Mouse (Mus musculus) adrenal gland, postnatal 36 days (tissue): ENCODE results near the gene Olfr221. TPM values are rescaled to one million over a fixed set of nuclear protein-coding genes. Genes with fewer than 3 reads are reported as not detected.

Experiments
- DNase-seq, 2 experiments: peaks; one replicate each; pipeline ENCODE4 v3.0.0; 2021; ENCODE audit warnings: mixed read lengths in 1 of 2
- total RNA-seq, 2 experiments: library from RNA; stranded (reverse); gene quantifications; 2 replicates each; pipeline ENCODE4 v1.2.3; 2021

The Olfr221 gene
- total RNA-seq, 2 experiments from 2014 or later = not detected

DNA sequence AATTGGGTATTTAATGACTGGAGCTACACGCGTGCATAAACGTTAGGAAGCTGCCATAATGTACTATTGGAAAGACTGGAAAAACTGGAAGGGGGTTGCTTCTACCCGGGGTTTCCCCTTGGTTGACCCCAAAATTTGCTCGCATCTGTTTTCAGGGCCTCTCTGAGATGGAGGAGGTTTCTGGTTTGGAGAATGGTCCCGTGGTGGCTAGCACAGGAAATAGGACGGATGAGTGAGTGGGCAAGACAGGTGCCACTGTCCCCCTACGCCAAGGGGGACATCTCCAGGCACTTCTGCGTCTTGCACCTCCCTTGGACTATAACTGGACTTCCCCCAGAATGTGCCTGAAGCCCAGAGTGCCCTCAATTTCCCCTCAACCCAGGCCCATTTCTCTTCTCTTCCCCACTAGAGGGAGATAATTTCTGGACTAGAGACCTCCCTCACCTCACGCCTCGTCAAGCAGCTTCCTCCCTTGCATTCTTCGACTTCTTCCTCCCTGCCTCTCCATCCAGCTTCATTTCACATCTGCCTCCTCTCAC, 23.1 kb downstream of the Olfr221 start:
- no peak for DNase-seq

- peak in 1 of 2 experiments; percentile 41 for DNase-seq
These were observed 23.8 kb downstream of the Olfr221 start for GRCm38 (mm10) chr14:52018248-52019050.

- DNase-seq = no peak
These were observed 24.6 kb downstream of the Olfr221 start for GRCm38 (mm10) chr14:52017662-52018061.

DNA sequence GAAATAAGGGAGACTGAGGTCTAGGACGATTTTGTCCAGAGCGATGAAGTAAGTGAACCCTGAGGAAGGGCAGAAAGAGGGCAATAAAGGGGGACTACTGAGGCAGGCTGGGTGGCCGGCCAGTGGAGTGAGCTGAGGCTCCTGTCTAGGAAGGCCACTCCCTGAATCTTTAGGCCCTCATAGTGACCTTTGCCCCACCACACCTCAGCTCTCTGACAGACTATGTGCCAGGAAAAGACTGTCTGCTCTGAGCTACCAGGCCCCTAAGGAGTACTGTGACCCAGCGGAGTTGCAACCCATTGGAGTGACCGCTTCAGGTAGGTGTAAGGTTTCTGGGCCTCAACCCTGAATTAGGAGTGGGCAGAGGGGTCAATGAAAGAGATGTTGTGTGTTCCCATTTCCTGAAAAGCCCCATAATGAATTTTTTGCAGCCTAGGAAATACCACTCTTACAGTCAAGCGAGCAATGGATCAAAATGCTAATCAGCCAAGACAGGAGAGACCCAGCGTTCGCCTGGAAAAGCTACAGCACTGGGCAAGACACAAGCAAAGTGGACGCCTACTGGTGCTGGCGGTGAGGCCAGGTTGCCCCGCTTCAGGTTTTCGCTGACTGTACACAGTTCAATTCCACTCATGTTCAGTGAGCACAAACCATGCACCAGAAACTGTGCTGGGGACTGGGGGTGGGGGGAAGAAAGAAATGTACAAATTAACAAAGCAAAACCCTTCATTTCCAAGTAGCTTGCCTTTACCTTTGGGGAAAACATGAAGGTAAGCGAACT, 25.4 kb downstream of the Olfr221 start:
- no peak for DNase-seq

DNA sequence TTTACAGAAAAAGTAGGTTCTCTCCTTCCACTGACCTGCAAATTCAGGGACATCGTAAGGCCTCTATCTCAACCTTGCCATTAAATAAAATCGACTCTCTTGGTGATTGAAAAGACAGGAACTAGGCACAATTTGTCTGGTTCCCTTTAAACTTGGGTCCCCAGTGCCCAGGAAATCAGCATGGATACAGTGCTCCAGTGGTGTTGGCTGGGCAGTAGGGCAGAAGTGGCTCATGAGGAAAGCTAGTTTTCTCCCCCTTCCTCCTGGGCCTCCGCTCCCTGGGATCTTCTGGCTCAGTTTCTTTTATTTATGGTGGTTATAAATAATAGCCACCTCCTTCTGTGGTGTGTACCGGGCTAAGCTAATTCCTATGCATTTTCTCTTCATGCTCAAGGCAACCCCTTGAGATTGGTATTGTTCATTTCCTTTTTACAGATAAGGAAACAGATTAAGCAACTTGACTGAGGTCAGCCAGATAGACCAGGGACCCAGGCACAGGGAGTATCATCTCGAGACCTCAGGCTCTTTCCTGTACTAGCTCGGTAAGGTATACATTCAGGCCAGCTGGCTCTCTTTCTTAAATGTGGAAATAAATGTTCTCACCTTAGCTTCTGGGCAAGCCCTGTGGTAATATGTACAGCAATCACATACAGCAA, 26.7 kb downstream of the Olfr221 start, which contains the start of gene Tmem253:
Gene Tmem253 (plus strand): TSS at position 214 of the 656 bp plus-strand sequence.
- no peak for DNase-seq

DNA sequence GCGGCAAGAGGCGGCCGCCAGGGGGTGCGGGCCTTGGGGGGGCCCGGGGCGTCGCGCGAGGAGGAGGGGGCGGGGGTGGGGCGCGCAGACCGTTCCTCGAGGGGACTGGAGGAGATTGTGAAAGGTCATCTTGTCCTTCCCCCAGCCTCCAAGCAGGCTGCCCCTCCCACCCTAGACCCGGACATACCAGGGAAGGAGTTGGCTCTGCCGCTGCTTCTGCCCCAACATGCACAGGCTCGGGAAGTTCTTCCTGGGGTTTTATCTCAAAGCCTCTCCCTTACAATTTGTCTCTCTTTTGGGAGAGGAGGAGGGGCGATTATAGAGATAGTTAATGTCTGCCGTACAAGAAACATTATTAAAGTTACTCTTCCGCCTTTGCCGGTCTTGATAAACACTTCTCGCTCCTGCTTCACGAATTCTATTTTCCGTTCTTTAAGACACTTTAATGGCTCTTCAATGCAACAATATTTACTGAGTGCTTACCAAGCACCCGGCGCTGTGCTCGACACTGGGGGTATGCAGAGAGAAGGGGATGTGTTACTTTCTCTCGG, 27.4 kb downstream of the Olfr221 start:
- peak; percentile 65 to 76 for DNase-seq

DNA sequence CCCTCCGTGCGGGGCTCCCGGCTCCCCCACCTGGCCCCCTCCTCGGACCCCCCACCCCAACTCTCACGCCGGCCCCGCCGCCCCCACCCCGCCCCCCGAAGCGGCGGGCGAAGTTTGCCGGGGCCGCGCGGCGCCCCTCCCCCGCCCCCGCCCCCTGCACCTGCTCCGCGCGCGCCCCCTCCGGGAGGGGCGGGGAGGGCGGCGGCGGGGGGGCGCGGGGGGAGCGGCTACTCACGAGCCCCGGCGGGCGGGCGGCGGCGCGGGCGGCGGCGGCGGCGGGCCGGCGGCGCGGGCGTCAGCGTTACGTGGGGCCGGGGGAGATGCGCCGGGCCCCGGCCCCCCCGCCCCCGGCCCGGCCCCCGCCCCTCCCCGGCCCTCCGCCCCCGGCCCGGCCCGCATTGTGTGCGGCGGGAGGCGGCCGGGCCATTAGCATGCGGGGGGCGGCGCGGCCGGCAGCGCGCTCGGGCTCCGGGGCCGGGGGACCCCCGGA, 27.9 kb downstream of the Olfr221 start:
- DNase-seq = no peak

- peak; percentile 55 to 73 for DNase-seq
These were observed 28.5 kb downstream of the Olfr221 start for GRCm38 (mm10) chr14:52013771-52014219.

DNA sequence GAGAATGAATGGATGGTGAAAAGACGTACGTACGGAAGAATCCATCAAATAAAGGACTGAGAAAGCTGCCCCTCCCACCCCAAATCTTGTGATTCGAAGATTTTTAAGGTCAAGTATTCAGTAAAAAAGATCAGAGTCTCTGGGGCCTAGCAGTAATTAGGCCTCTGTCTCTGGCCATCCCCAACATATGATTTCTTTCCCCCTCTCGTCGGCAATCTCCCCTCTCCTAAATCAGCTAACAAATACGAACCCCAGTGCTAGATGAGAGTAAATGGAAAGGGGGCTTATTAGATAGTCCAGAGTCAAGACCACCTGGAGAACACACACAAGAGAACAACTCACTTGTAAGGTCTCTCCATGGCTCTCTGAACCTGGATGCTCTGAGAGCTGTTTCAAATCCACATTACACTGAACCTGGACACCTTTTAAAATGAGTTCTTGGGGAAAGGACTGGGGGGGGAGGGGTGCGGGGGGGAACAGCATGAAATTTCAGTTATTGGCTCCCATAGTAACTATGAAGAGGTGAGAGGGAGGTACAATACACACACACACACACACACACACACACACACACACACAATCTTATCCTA, 29.1 kb downstream of the Olfr221 start:
- no peak for DNase-seq

GRCm38 (mm10) chr14:52012553-52012952, 29.7 kb downstream of the Olfr221 start:
- DNase-seq = no peak

- no peak for DNase-seq
These were observed 30.2 kb downstream of the Olfr221 start for GRCm38 (mm10) chr14:52012085-52012484.

DNA sequence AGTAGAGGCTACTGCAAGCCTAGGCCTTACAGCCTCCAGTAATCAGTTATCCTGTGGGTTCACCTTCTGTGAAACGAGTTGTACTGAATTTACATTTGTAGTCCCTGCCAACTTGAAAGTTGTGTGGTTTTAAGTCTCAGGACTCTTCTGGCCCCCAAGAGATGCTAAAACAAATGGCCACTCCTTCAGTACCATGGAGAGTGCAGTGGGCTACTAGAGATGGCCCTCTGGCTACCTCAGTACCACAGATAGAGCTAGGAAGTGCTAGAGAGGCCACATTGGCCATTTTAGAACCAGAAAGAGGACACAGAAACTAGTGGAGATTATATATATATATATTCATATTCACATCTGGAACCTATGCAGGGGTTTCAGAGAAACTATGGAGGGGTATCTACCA, 30.6 kb downstream of the Olfr221 start:
- DNase-seq = no peak

GRCm38 (mm10) chr14:52010446-52011111, 31.7 kb downstream of the Olfr221 start:
- peak in 1 of 2 experiments; percentile 20 for DNase-seq

DNA sequence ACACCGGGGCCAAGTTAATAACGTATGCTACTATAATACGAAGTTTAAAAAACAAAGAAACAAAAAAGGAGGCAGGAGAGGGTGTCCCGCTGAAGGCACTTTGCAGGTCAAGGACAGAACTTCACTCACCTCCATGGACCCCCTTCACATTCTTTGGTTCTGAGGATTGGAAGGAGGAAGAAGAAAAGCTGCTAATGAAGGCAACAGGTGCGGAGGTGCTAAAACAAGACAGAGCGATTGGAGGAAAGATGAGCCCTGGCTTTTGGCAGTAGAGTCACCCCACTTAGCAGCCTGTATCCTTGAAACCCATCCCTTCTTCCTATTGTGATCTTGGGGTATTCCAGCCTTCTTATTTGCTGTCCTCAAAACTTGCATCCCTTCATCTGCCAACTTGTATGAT, 32.4 kb downstream of the Olfr221 start:
- DNase-seq = no peak

GRCm38 (mm10) chr14:52009361-52009760, 32.9 kb downstream of the Olfr221 start:
- DNase-seq = no peak

DNA sequence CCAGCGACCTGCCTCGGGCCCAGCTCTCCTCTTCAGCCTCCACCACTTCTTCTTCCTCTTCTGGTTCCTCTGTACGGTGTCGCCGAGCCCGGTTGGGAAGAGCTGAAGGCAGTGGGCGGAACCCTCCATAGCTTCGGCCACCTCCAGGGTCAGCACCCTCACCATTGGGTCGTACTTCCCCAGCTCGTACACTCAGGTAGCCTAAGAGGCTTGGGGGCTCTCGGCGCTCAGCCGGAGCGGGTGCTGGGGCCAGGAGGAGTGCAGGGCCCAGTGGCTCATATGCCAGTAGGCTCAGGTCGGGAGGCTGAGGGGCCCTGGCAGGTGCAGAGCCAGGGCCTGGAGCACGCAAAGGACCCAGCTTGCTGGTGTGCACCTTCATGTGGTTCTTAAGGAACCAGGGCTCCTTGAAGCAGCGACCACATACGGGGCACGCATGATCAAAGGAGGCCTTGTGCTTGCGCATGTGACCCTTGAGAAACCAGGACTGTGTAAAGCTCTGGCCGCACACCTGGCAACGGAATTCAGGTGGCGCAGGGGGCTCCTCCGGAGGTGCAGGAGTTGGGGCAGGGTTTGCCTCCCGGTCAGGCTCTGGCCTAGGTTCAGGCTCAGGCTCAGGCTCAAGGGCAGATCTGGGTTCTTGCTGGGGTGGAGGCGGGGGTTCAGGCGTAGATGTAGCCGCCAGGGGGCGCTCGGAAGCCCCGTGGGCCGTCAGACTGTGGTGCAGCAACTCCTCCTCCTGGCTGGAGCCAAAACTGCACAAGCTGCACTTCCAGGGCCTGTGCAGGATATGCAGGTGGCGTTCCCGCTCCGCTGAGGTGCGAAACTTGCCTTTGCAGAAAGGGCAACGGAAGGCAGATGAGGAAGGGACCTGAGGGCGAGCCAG, 33.7 kb downstream of the Olfr221 start:
- peak; percentile 92 to 95 for DNase-seq

DNA sequence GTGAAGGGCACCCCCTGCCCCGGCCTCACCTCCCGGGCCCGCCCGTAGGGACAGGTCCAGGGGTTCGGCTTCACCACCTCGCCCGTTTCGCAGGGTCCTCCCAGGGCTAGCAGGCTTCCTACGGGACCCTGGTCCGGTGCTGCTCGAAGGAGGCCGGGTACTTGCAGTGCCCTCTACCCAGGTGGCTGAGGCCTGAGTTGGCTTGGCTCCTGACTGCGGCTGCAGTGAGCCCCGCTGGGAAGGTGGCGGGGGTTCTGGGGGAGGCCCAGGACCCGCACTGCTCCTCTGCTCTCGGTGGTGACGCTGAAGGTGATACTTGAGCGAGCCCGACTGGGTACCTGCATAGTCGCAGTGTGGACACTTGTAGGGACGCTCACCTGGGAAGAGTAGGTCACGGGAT, 35.5 kb downstream of the Olfr221 start:
- DNase-seq = no peak

- no peak for DNase-seq
These were observed 36.0 kb downstream of the Olfr221 start for GRCm38 (mm10) chr14:52006241-52006640.

- DNase-seq = no peak
These were observed 36.6 kb downstream of the Olfr221 start for GRCm38 (mm10) chr14:52005616-52006015.

- no peak for DNase-seq
These were observed 37.1 kb downstream of the Olfr221 start for GRCm38 (mm10) chr14:52005141-52005540.
